Mouse (Mus musculus) monocyte, adult 2 months (primary cell): ENCODE results near the gene Slc9a1.

Source experiments
- DNase-seq, 2 experiments: peaks; one replicate each; pipeline ENCODE4 v3.0.0; 2022; ENCODE audit warnings: low spot score in 2 of 2, low read depth in 1 of 2

Slc9a1 gene

DNA sequence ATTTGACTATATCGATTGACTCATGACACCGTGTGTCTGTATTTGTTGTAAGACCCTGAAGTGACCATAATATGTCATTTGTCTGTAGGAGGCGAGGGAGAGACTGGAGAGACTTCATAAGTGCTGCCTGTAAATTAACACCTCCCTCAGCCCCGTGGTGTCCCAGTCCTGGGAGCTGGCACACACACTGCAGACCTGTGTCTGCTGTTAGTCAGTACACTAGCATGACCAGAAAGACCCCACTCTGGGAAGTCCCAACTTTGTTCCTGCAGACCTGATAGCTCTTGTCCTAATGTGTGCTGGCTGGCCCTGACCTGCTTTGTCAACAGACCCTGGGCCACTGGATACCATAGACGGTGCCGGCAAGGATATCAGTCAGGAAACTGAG lies 2.8 kb downstream of the Slc9a1 start:
- no peak for DNase-seq

DNA sequence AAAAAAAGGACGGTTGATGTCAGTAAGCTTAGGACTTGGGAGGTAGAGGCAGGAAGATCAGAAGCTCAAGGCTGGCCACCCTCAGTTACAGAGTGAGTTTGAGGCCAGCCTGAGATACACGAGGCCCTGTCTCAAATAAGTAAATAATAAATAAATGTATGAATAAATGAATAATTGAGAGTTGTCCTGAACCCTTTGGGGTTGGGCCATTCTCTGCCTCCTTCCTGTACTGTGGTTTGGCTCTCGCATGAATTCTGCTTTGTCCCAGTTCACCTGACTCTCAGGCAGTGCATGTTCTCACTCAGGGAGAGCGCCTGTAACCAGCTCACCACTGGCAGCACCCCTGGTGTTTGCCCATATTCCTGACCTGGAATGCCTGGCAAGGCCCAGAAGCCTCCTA lies 4.5 kb downstream of the Slc9a1 start:
- DNase-seq = no peak

DNA sequence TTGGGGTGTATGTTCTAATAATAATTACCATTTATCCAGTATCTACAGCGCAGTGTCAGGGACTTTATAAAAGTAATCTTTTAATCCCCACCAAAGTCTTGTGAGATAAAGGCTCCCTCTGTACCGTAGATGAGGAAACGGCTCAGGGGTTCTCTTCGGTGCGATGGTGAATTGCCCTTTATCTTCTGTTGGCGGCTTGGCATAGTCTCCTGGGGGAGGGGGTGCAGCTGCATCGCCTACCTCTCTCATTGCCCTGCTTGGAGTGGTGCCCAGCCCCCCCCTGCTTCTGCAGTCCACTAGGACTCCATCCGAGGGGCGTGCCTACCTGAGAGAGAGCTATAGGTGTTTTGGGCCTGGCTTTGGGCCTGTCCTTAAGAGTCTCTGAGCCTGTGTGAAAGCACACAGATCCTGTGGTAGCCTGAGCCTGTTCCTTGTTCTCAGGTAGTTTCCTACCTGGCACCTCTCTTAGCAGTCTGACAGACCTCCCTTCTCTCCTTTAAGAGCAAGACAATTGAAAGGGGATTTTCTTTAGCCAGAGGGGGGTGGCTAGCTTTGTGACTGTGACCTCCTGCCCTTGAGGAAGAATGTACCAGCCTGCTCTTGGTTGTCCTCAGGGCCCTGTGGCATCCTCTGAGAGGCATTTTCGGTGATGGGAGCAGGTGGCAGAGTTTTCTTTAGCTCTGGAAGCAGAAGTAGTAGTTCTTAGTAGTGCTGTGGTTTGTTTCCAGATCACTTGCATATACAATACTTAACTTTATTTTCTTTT lies 6.5 kb downstream of the Slc9a1 start:
- no peak for DNase-seq

DNA sequence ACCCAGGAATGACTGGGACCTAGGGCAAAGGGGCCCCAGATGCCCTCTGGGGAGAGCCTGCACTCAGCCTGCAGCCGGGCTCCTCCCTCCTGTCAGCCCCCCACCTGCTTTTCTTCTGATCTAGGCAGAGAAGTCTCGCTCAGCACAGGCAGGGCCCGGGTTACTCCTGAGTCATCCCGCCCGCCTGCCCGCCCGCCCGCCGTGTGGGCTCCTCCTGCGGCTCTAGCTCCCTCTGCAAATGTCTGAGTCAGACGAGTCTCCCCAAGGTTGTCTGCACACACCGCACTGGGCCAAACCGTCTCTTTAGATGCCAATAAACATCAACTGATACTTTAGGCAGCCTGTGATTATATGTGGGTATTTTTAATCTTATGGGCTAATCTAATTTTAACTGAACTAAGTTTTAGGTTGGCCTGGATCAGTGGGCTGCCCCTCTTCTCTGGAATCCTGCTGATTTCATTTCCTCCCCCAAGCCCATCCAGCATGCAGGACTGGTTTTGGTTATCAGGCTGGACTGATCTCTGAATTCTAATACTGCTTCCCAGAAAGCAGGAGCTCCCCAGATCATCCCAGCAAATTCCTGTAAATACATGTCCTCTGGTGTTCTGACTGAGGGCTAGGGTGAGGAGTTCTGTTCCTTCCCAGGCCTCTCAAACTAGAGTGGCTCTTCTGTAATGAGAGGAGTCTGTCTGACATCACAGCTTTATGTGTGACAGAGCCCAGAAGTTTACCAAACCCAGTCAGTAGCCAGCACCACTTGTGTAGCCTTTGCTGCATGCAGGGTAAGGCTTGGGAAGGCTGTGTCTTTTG lies 8.9 kb downstream of the Slc9a1 start:
- no peak for DNase-seq

DNA sequence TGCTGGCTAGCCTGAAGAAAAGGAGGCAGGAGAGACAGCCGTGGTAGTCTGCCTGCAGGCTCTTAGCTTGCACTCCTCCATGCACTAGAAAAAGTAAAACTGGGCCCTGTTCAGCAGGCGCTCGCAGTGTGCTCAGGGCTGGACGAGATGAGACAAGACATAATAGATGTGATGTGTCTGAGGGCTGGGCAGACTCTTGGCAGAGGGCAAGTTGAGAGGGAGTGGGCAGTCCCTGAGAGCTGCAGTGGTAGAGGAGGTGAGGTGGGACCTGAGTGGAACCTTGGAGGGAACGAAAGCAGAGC lies 9.5 kb downstream of the Slc9a1 start:
- DNase-seq = no peak

DNA sequence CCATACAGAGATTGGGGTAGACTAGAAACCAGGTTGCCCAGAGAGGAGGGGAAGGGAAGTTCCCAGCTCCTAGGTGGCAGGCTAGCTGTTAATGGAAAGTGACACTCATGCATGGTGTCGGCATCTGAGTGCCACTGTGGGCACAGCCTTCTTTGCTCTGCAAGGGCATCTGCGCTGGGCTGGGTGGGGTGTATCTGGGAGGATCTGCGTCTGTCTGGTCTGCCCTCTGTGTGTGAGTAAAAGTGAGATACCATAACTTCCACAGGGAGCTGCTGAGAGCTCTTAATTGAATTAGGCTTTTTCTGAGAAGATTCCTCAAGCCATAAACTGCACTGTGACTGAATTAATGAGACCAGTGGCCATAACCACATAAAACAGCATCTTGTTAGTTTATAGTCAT lies 10.4 kb downstream of the Slc9a1 start:
- no peak for DNase-seq

DNA sequence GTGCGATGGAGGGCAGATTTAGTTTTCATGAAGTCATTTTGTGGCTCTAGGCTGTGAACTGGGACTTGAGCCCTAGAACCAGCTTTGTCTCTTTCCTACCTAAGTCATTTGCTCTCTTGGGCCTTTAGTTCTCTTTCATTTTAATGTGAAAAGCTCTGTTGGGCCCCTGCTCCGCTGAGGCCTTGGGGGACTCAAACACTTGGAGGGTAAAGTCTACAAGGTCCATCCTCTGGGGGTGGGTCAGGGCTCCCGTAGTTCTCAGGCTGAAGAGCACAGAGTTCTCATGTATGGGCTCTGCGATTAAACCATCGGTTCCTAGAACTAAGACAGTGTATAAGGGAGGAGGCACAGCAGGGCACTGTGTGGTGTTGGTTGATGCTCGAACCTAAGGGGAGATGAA lies 11.0 kb downstream of the Slc9a1 start:
- no peak for DNase-seq

DNA sequence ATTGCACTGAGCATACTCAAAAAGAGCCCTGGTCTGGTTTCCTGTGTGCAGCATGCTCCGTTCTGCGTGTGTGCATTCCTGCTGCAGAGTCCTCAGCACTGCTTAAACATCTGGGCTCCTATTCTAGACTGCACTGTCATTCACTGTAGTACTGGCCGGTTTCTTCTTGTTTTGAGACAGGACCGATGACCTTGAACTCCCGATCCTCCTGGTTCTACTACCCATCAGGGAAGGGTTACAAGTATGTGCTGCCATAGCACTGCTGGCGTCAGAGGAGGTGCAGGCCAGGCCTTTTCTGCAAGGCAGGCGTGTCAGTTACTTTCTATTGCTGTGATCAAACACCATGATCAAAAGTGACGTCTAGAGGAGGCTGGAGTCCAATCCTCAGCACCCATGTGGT lies 11.6 kb downstream of the Slc9a1 start:
- DNase-seq = no peak

DNA sequence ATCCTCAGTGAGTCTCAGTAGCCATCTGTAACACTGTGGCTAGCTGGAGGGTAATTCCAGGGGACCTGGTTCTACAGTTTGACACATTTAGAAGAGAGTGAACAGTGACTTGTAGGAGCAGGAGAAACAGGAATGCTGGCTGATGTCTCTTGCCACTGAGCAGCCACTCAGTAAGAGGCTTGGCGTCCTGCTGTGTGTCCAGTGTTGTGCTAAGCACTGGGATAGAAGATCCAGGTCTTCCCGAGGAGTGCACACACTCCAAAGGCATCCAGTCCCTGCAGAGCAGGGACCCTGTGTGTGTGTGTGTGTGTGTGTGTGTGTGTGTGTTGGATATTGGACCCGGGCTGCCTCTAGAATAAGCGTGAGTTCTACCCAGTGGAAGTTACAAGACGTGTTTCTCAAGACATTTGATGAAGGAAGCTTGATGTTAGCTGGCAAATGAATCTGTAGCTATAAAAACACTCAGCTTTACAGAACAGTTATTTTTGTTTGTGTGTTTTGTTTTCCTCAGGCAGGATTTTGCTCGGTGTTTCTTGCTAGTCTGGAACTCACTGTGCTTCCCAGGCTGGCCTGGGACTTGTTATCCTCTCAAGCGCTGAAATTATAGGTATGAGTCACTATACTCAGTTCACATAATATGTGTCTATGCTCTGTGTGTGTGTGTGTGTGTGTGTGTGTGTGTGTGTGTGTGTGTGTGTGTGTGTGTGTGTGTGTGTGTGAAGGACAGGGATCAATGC lies 16.7 kb downstream of the Slc9a1 start:
- DNase-seq = no peak

DNA sequence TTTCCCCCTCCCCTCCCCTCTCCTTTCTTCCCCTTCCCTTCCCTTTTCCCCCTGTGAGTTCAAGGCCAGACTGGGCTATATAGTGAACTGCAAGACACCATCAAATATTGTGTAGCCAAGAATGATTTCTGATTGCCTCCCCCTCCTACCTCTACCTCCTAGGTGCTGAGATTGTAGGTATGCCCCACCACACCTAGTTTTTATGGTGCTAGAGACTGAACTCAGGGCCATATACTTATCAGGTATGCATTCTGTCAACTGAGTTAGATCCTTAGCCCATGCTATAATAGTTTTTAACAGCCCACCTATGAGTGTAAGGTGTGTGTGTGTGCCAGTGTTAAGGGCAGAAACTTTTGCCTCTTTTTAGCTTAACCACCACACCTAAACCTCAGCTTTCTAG lies 17.5 kb downstream of the Slc9a1 start:
- DNase-seq = no peak

DNA sequence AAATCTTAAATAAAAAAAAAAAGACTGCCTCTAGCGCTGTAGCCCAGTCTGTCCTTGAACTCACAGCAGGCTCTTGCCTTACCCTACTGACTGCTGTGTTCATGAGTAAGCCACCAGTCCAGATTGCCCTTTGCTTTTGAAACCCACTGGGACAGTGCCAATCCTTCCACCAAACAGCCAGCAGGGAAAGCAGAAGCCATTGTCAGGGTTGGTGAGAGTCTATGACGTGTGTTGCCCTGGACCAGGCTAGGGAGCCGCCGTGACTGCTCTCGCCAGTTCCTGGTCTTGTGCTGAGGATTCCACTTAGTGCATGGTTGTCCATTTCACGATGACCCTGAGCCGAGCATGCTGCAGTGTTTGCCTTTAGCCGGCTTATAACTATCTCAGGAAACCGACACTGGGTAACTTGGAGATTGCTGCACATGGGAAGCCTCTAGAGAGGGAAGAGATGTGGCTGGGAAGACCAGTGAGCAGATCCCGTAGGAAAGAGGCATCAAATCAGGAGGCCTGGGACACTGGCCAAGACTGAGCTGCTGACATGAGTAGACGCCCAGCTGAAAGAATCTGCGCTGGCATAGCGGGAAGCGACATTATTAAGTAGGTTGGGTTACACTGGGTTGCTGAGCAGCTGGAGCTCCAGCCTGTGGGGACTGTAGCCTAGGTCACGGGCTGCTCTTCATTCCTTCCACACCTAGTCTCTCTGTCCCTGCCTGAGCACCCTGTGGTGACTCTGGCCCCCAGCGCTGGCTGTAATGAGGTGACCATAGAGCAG lies 19.5 kb downstream of the Slc9a1 start:
- DNase-seq = no peak

DNA sequence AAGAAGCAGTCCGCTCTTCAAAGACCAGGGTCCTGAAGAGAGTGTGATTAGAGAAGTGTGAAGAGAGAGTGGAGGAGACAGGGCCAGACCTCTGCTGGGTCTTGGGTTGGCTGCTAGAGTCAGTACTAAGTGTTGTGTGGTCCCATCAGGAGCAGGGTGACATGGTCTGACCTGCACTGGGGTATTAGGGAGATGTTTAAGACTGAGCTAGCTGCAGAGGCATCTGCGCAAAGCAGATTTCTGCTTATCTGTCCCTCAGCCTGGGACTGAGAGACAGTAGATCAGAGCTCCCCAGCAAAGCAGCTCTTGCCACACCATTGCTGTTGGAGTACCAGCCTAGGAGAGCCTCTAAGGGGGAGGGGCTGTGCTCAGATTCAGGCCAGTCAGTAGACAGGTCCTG lies 20.5 kb downstream of the Slc9a1 start:
- DNase-seq = no peak

DNA sequence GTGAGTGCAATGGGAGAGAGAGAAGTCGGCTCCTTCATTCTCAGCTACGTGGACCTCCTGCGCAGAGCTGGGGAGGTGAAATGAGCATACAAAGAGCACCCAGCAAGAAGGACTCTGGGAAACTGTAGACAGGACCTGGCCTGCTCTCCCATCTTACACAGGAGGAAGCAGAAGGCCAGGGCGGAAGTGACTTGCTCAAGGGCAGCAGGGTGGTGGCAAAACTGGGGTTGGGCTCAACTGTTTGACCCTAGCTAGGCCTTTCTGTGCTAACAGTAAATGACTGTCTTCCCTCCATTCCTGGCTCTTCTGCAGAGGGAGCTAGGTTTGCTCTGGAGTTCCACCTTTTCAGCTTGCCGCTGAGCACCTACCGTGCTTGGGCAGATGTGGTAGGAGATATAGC lies 21.1 kb downstream of the Slc9a1 start:
- DNase-seq = peak in 1 of 2 experiments; percentile 23

DNA sequence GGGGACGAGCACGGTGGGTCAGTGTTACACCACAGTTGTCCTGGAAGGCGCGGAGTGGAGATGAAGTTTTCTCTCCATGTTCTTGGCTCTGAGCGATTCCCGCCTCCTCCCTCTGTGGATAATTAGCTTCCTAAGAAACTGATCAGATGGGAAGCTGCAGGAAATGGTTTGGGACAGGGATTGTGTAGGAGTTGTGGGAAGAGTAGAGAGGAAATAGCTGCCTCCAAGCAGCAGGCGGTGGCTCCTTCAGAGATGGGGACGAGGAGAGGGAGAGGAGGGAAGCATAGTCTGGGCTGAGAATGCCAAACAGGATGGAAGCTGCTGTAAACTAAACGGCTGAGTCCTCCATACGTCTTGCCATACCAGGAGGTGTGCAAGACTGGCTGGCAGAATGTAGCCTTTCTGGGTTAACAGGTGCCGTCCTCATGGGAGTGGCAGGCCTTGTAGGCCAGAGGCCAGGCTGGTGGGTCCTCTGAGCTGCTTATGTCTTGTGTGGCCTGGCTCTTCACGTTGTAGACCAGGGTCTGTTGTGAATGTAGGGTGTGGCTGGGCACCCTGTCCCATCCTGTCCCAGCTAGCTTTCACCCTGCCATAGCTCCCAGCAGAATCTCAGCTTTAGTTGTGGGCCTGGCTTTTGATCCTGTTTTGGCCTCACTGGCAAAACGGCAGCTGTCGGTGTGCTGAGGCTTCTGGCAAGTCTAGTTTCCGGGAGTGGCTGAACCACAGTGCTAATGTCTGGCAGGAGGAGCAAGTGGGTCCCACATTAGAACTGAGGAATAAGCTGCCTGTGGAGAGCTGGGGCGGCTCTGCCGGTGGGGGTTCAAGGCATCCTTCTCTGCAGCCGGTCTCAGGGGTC lies 21.9 kb downstream of the Slc9a1 start:
- no peak for DNase-seq

DNA sequence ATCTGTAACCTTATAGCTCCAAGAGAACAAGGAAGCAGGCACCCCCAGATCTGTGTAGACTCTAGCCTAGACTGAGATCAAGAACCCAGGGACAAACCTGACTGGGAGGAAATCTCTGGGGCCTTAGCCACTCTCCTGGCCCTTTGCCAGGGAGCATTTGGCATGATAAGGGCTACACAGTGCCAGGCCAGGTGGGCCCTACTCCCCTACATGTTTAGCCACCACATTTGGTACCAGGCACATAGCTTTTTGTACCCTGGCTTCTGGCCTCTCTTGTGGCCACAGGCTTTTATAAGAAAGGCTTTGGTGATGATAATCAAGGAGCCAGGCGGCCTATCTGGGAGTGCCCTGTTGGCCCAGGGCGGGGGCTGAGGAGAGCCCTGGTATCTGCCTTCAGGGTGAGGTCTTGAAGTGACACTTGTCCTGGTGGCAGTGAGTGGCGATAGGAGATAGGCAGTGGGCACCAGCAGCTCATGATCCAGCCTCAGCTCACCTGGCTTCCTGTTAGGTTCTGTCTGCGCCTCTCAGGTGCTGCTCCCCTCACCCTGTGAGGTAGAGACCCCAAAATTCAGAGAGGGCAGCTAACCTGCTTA lies 25.6 kb downstream of the Slc9a1 start:
- no peak for DNase-seq

DNA sequence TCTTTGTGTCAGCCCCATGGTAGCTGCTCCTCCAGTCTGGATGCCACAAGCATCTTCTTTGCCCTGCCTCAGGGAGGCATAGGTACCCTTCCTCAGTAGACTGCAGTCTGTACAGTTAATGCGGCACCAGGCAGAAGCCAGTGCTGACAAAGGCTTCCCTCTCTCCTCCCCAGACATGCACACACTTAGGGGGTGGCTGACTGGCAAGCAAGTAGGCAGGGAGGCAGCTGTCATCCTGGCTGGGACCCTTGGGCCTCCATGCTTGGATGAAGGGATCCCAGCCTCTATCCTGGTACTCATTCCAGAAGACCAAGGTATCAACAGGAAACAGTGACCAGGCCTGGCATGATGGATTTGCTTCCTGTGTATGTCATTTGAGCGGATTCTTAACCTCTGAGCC lies 26.6 kb downstream of the Slc9a1 start:
- no peak for DNase-seq

DNA sequence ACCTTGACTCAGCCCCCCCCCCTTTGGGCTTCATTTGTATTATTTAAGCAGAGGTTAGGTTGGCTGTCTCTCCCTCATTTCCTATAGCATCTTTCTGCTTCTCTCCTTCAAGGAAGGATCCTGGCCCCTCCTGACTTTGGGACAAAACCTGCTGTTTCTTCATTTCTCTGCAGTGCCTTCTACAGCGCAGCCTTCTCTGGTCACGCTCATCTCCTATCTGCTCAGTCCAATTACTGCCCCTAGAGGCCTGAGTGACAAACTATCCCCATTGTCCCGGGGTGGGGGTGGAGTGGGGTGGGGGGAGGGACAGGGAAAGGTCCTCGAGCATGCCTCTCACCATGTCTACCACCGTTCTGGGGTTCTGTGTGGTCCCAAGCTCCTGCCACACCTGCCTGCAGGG lies 27.8 kb downstream of the Slc9a1 start:
- no peak for DNase-seq

DNA sequence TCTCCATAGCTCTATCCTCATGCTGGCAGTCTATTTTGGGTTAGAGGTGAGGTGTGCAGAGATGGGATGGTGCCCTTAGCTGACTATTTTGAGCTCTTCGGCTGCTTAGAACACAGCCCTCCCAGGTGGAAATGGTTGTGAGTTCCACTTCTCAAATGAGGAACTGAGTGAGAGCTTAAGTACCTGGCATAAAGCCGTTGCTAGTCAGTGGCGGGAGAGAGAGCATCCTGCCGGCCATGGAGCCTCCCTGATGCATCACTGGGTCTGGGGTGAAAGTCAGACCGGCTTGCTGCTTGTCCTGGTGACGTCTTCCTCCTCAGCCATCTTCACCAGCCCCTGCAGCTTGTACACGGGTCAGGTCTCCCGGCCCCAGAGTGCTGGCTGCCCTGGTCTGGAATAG lies 28.5 kb downstream of the Slc9a1 start:
- no peak for DNase-seq

DNA sequence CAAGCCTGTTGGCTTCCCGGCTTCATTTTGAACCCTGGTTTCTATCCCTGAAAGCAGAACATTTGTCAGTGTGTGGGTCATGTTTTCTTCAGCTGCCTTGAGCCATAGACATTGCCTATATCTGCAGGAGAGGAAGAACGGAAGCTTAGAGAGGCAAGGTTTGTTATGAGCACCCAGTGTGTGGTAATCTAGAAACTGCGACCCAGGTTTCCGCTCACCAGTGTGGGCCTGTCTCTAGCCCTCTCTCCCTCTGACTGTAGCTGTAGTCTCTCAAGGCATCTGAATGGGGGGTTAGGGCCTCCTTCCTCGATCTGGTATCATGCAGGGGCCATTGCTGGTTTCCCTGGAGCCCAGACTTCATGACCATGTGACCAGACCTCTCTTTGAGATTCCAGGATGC lies 29.1 kb downstream of the Slc9a1 start:
- no peak for DNase-seq

DNA sequence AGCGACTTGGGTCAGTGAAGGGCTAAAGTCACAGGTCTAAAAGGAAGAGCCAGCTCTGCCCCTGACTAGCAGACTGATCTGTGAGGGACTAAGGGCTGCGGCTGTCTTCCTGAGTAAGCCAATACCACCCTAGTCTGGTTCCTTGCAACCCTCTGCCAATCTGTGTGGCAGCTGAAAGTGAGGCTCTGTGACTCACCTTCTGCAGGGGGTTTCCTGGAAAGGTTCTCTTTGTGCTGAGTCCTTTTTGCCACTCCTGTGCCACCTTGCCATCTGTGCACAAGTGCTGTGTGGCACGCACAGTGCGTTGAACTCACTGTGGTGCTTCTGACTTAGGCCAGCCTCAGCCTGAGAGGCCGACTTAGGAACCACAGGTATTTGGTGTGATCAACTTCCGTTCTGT lies 30.0 kb downstream of the Slc9a1 start:
- DNase-seq = no peak
